Mouse (Mus musculus) liver, adult 2 months (tissue): ENCODE measurements around the gene Mrpl10.
A peak's percentile ranks its signal among the peaks of the same experiment; 100 is the strongest.

ENCODE experiments used
- CTCF ChIP-seq: fragments of 200-500 bp; IDR thresholded peaks from 2 replicates; pipeline ENCODE4 v1.5.1; 2011; ENCODE audit warnings: low read depth, low read length, control low read depth
- POLR2A ChIP-seq: fragments of 200-500 bp; IDR thresholded peaks from 2 replicates; pipeline ENCODE4 v1.6.1; 2011; ENCODE audit warnings: low read length, control low read depth; ENCODE audit not compliant: insufficient read depth; ENCODE audit errors: extremely low read depth

DNA sequence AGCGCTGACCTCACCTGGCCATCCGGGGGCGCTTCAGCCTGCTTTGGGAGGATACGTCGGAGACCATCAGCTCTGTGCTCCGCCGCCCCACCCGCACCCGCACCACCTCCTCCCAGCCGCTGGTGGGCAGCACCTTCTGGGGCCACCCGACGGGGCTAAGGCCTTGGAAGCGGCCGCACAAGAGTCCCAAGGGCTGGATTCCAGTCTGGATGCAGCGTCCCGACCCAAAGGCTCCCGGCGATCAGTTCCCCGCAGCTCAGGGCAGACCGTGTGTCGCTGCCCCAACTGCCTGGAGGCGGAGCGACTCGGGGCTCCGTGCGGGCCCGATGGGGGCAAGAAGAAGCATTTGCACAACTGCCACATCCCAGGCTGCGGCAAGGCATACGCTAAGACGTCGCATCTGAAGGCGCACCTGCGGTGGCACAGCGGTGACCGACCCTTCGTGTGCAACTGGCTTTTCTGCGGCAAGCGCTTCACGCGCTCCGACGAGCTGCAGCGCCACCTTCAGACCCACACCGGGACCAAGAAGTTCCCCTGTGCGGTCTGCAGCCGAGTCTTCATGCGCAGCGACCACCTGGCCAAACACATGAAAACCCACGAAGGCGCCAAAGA lies 19.4 kb upstream of the Mrpl10 start:
- TF ChIP-seq POLR2A = no peak
- TF ChIP-seq CTCF = peak; percentile 83
